Mouse (Mus musculus): ENCODE results near the gene Gm525.

DNA sequence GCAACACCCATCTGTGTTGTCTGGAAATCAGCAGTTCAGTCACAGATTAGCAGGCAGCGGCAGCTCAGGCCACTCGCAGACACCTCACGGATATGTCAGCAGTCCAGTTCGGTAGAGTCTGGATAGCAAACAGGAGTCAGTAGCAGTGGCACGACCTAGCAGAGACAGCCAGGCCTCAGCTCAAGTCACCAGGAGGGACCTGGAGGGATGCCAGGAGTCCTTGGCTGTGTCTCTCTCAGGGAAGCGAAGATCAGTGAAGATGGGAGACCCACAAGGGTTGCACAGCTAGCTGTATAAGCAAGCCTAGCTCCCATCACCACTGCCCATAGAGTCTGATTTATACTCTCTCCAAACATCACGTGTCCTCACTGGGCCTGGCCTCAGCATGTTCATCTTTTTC is 58.8 kb downstream of the Gm525 start:
- no peak for TF ChIP-seq GABPA (IDR thresholded peaks at IDR 0.05; ENCODE audit: insufficient replicate concordance, low read depth, low read length)
- no peak for TF ChIP-seq JUND (conservative IDR thresholded peaks at IDR 0.05; ENCODE audit: low read depth, low read length)
- no peak for TF ChIP-seq ZNF384 (IDR thresholded peaks at IDR 0.05; ENCODE audit: low read depth, low read length)
- no peak for TF ChIP-seq RAD21 (IDR thresholded peaks at IDR 0.05; ENCODE audit: low read depth, low read length)
- no peak for TF ChIP-seq CTCF (conservative IDR thresholded peaks at IDR 0.05 in 1 of 2, IDR thresholded peaks at IDR 0.05 in 1 of 2; ENCODE audit: low read depth in 2 of 2, low read length in 2 of 2)
- TF ChIP-seq NRF1 (IDR thresholded peaks at IDR 0.05; ENCODE audit: low read depth, low read length), result no peak
- TF ChIP-seq RCOR1 (conservative IDR thresholded peaks at IDR 0.05; ENCODE audit: low read depth, low read length), result no peak
- TF ChIP-seq POLR2AphosphoS2 (IDR thresholded peaks at IDR 0.05; ENCODE audit: low read depth, low read length), result no peak
- no peak for TF ChIP-seq USF1 (IDR thresholded peaks at IDR 0.05; ENCODE audit: low read depth, low read length)
- TF ChIP-seq NELFE (IDR thresholded peaks at IDR 0.05; ENCODE audit: low read depth, low read length), result no peak
- TF ChIP-seq TBP (conservative IDR thresholded peaks at IDR 0.05; ENCODE audit: low read depth, low read length), result no peak
- TF ChIP-seq MAFK (IDR thresholded peaks at IDR 0.05; ENCODE audit: insufficient replicate concordance, low read length), result no peak
- TF ChIP-seq POLR2A (IDR thresholded peaks at IDR 0.05; ENCODE audit: low read depth, low read length), result no peak

Data from CH12.LX (cell line).